Mouse (Mus musculus) limb, embryonic 12.5 days (tissue): ENCODE results near the gene Tcte1. TPM values are rescaled to one million over a fixed set of nuclear protein-coding genes. Genes with fewer than 3 reads are reported as not detected.

Source experiments
- ATAC-seq: fragments of 200-750 bp; cut with Nextera tagmentation; 2 replicates; pipeline ENCODE4 v1.8.0; 2017; ENCODE audit warnings: low read depth, moderate TSS enrichment; ENCODE audit not compliant: insufficient number of reproducible peaks, insufficient read depth, low FRiP score, low TSS enrichment
- H3K27ac ChIP-seq: fragments of 300-500 bp; sonication (generic); 2 replicates; pipeline ENCODE4 v1.5.1; 2016; ENCODE audit warnings: mild to moderate bottlenecking, moderate library complexity
- H3K27me3 ChIP-seq: fragments of 300-500 bp; sonication (generic); 2 replicates; pipeline ENCODE4 v1.6.1; 2016; ENCODE audit warnings: mild to moderate bottlenecking, moderate library complexity
- H3K36me3 ChIP-seq: fragments of 300-500 bp; sonication (generic); 2 replicates; pipeline ENCODE4 v1.6.1; 2016; ENCODE audit warnings: mild to moderate bottlenecking, moderate library complexity
- H3K4me1 ChIP-seq: fragments of 300-500 bp; sonication (generic); replicated peaks from 2 replicates; pipeline ENCODE4 v1.6.1; 2016
- H3K4me2 ChIP-seq: fragments of 300-500 bp; sonication (generic); 2 replicates; pipeline ENCODE4 v1.6.1; 2016; ENCODE audit warnings: mild to moderate bottlenecking, moderate library complexity
- H3K4me3 ChIP-seq: fragments of 300-500 bp; sonication (generic); replicated peaks from 2 replicates; pipeline ENCODE4 v1.5.1; 2016; ENCODE audit warnings: mild to moderate bottlenecking
- H3K9ac ChIP-seq: fragments of 300-500 bp; sonication (generic); replicated peaks from 2 replicates; pipeline ENCODE4 v1.6.1; 2016; ENCODE audit warnings: mild to moderate bottlenecking, moderate library complexity
- H3K9me3 ChIP-seq: fragments of 300-500 bp; sonication (generic); 2 replicates; pipeline ENCODE4 v1.6.1; 2016; ENCODE audit warnings: mild to moderate bottlenecking, moderate library complexity
- WGBS: fragments of 180-500 bp; shearing (Covaris S2); methylation state at CpG from one replicate; pipeline ENCODE4 v1.1.7; 2016; 5-methylcytosine and 5-hydroxymethylcytosine counted together
- polyA plus RNA-seq: library from polyadenylated mRNA; unstranded; fragments of >200 nt; fragmentation: Nextera tagmentation; extraction: Ambion mirVana; gene quantifications from 2 replicates; pipeline ENCODE4 v1.2.1, GENCODE M21; 2016

Tcte1 gene
- polyA plus RNA-seq, 1 experiment from 2014 or later: 1.3 TPM

DNA sequence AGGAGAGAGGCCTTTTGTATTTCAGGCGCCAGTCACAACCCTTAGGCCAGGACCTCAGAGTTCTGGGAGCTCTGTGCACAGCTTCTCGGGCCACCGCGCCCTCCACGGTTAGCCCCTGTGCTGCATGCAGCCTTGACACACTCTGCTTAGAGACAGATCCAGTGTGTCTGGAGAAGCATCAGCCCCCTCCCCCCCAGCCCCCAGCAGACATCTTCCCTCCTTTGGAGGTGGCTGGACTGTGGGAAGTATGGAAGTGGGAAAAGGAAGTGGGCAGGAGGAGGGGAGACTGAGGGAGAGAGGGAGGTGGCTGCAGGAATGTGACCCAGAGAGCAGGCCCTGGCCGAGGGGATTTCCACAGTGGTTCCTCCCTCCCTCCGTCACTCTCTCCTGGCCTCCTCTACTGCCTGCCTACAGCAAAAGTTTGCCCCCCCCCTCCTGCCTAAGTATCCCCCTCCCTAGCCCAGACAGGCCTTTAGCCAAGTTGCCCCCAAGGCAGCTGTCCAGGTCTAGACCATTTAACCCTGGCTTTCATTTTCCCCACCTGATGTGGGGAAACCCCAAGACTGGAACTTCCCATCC lies 34.1 kb downstream of the Tcte1 start:
- Histone ChIP-seq H3K4me1 (peaks cover 26% of the 10 kb centered on the region), H3K27ac (no peak overlapping the region)

DNA sequence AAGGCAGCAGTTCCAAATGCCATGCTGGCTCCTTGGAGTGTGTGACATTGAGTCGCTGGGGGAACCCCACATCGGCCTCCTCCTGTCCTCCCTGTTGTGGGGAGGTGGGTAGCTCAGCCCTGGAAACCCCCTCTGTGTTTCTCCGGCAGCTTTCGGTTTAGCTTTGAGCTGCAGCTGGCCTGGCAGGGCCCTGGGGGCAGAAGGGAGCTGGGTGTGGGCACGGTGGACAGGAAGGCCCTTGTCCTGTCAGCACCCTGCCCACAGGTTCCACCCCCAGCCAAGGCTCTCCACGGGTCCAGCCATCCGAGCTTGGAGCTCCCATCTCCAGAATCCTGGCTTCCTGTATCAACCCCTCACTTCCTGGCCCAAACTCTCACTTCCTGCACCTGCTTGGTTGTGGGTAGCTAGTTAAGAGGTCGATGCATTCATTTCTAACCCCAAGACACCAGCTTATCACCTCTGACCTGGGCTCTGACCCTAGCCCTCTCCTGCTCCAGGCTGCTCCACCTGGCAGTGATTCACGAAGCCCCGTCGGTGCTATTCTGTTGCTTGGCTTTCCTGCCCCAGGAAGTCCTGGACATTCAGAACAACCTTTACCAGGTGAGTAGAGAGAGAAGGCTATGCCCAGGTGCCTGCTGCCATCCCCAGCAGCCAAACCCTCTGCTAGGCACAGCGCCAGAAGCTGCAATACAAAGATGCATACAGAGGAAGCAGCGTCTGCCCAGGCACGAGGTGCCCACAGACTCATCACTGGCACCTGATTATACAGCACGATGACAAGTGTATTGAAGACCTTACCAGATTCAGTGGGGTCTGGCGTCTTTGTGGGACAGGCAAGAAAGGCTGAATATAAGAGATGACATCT lies 35.0 kb downstream of the Tcte1 start:
- Histone ChIP-seq H3K4me1 (peaks cover 26% of the 10 kb centered on the region), H3K27me3 (peaks cover 32% of the 10 kb centered on the region), H3K4me3 (no peak overlapping the region), H3K9me3 (no peaks in the 10 kb centered on the region), H3K36me3 (0 out of 2 replicates have a peak, but pooled peaks cover 6% of the 10 kb centered on the region), H3K4me2 (0 out of 2 replicates have a peak overlapping the region, but pooled peaks have one; percentile 94), H3K27ac (no peak overlapping the region), H3K9ac (peak overlapping the region; percentile 34; the same call in 1 of the 2 replicates)
- ATAC-seq: no peak
- WGBS: 71% methylated on average over 16 of the region's 16 CpGs

More for the DNA sequence above, 34.1 kb downstream of the Tcte1 start:
- Histone ChIP-seq H3K27me3 (peaks cover 32% of the 10 kb centered on the region), H3K4me2 (peak overlapping the region; percentile 94), H3K4me3 (no peak overlapping the region), H3K36me3 (0 out of 2 replicates have a peak, but pooled peaks cover 6% of the 10 kb centered on the region), H3K9ac (peak overlapping the region; percentile 34; the same call in 1 of the 2 replicates), H3K9me3 (no peaks in the 10 kb centered on the region)
- 72% methylated on average over 7 of the region's 7 CpGs for WGBS
- no peak for ATAC-seq

DNA sequence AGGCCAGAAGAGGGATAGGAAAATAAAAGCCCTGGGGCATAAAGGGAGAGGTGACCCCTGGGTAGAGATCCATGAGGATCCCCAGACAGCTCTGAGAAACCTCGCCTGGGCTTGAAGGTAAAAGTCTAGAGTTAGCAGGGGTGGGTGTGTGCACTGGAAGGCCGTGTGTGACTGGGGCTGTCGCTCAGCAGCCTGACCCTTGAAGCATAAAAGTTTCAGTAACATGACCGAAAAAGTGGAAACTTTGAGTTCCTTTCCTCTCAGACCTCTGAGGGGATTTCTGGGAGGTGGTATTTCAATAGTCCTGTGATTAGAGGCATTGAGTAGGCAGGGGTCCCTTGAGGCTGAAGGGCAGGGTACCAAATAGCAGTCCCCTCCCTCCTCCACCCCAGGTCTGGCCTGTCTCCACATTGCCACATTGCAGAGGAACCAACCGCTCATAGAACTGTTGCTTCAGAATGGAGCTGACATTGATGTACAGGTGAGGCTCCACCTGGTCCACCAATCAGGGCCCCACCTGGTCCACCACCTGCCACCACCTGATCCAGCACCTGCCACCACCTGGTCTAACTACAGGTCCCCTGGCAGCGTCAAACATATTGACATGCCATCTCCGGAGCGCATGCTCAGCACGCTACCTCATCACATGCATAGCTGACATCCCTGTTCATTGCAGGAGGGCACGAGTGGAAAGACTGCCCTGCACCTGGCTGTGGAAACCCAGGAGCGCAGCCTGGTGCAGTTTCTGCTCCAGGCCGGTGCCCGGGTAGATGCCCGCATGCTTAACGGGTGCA lies 36.7 kb downstream of the Tcte1 start:
- Histone ChIP-seq H3K27ac (no peak overlapping the region), H3K4me1 (peaks cover 32% of the 10 kb centered on the region), H3K9me3 (no peaks in the 10 kb centered on the region), H3K27me3 (peaks cover 25% of the 10 kb centered on the region), H3K4me2 (no peak overlapping the region), H3K36me3 (peaks cover 7% of the 10 kb centered on the region; the same call in 1 of the 2 replicates), H3K4me3 (no peak overlapping the region), H3K9ac (no peak overlapping the region)
- ATAC-seq: no peak
- 86% methylated on average over 15 of the region's 15 CpGs for WGBS

DNA sequence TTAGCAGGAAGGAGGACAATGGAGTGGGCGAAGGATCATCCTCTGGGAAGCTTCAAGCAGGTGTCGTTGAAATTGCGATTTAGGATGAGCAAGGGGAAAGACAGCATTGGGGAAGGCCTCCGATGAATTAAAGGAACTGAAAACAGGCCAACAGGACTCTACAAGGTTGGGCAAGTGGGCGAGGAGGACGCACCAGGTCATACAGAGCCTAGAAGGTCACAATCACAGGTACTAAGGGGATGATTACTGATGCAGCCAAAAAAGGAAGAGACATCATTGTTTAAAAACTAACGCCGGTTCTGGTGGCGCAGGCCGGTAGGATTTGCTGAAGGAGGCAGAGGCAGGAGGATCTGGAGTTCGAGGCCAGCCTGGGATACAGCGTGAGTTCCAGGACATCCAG lies 40.0 kb downstream of the Tcte1 start:
- Histone ChIP-seq H3K4me1 (peaks cover 16% of the 10 kb centered on the region), H3K36me3 (peaks cover 40% of the 10 kb centered on the region), H3K9me3 (no peaks in the 10 kb centered on the region), H3K27ac (no peak overlapping the region), H3K27me3 (peaks cover under 1% of the 10 kb centered on the region; the same call in 1 of the 2 replicates), H3K9ac (no peak overlapping the region), H3K4me3 (no peak overlapping the region), H3K4me2 (peak overlapping the region; percentile 97)
- 77% methylated on average over 12 of the region's 12 CpGs for WGBS
- ATAC-seq: no peak

DNA sequence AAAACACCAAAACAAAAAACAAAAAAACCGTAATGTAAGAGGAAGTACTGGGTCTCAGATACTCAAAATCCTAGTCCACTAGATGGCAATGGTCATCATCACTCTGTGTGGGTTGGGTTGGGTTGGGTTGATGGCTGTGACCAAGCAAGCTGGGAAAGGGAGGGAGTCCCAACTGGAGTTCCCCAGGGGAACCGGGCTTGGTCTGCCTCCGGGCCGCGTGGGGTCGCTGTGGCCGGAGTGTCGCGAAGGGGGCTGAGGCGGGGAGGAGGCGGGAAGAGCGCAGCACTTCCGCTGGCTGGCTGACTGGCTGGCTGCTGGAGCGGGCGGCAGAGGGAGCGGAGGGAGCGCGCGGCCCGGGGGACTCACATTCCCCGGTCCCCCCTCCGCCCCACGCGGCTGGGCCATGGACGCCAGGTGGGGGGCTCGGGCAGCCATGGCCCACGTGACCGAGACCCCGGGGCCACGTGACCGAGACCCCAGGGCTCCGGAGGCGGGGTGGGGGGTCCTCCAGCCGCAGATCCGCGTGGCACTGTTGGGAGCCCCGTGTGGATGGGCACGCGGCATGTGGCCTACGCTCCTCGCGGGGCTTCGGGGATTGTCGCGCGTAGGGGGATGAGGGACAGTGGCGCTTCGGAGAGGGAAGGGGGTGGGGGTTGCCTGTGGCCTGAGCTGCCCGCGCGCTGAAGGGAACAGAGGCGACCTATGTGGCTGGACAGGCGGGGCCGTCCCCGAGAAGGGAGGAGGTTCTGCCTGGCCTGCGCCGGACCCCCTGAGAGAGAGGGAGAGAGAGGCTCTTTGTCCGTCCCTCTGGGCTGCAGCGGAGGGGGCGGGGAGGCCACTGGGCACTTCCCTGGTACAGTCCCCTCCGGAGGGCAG lies 40.7 kb downstream of the Tcte1 start, which contains the start of gene Slc35b2:
TSS of gene Slc35b2 (plus strand) at position 220 of the 876 bp plus-strand sequence.
- Histone ChIP-seq H3K9me3 (no peaks in the 10 kb centered on the region), H3K27ac (peak within 1 kb of the TSS; percentile 88), H3K36me3 (peaks cover 47% of the 10 kb centered on the region), H3K4me2 (peak within 1 kb of the TSS; percentile 97), H3K9ac (peak within 1 kb of the TSS; percentile 87), H3K4me3 (peak within 1 kb of the TSS; percentile 84), H3K27me3 (no peaks in the 10 kb centered on the region), H3K4me1 (peaks cover 18% of the 10 kb centered on the region)
- peak; percentile 84 for ATAC-seq
- 1% methylated on average over 61 of the region's 61 CpGs for WGBS

DNA sequence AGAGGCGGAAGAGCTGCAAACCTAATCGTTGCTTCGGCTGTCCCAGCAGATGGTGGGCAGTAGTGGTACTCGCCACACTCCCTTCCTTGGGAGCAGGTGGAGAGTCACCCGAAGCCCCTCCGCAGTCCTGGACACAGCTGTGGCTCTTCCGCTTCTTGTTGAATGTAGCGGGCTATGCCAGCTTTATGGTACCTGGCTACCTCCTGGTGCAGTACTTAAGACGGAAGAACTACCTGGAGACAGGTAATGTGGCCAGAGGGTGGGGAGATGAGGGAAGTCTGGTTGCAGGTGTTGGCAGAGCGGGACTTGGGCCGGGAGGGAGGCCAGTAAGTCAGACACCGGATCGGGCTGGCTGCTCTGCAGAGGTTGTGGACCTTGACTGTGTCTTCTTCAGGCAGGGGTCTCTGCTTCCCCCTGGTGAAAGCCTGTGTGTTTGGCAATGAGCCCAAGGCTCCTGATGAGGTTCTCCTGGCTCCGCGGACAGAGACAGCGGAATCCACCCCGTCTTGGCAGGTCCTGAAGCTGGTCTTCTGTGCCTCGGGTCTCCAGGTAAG lies 41.4 kb downstream of the Tcte1 start:
- 12% methylated on average over 18 of the region's 18 CpGs for WGBS

DNA sequence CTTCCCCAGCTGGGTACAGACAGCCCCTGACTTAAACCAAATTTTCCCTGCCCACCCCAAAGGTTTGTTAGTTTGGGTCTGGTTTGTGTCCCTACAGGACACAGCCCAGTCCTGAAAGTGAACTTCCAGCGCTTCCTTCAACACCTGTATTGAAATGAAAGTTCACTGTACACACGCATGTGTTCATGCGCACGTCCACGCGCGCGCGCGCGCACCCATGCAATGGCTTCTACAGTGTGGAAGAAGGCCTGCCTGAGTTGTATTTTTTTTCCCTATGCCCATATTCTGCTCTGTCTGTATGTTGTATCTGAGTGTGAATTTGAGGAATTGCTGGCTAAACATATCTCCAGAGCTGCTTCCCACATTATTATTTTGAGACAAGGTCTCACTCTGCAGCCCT lies 41.9 kb downstream of the Tcte1 start:
- 95% methylated on average over 11 of the region's 11 CpGs for WGBS

More for the DNA sequence above, 41.4 kb downstream of the Tcte1 start:
- no peaks in the 10 kb centered on the region for H3K27me3 ChIP-seq
- ATAC-seq: no peak
- H3K27ac ChIP-seq: peak overlapping the region; percentile 88
- H3K9me3 ChIP-seq: no peaks in the 10 kb centered on the region
- peak overlapping the region; percentile 87 for H3K9ac ChIP-seq
- H3K36me3 ChIP-seq: peaks cover 54% of the 10 kb centered on the region
- peak overlapping the region; percentile 84 for H3K4me3 ChIP-seq
- peaks cover 18% of the 10 kb centered on the region for H3K4me1 ChIP-seq
- peak overlapping the region; percentile 97 for H3K4me2 ChIP-seq

DNA sequence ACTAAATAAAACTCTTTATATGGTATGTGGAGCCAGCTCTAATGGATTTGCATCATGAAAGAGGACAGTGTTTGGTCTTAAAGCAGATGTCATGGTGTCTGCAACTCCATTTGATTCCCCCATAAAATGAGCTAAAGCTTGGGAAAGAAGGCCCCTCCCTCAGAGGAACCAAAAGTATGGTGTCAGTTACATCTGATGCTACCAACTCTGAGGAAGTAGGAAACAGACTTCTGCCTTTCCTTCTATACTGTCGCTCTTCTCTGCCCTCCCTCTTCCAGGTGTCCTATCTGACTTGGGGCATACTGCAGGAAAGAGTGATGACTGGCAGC lies 42.8 kb downstream of the Tcte1 start:
- Histone ChIP-seq H3K9me3 (no peaks in the 10 kb centered on the region), H3K4me3 (no peak overlapping the region), H3K27me3 (no peaks in the 10 kb centered on the region), H3K36me3 (peaks cover 62% of the 10 kb centered on the region), H3K4me2 (no peak overlapping the region), H3K9ac (no peak overlapping the region), H3K4me1 (peaks cover 26% of the 10 kb centered on the region), H3K27ac (0 out of 2 replicates have a peak overlapping the region, but pooled peaks have one; percentile 5)
- 81% methylated on average over 1 of the region's 1 CpGs for WGBS
- no peak for ATAC-seq

More for the DNA sequence above, 41.9 kb downstream of the Tcte1 start:
- no peaks in the 10 kb centered on the region for H3K27me3 ChIP-seq
- H3K36me3 ChIP-seq: peaks cover 57% of the 10 kb centered on the region
- ATAC-seq: no peak
- H3K9me3 ChIP-seq: no peaks in the 10 kb centered on the region
- H3K27ac ChIP-seq: peak overlapping the region; percentile 88
- peaks cover 22% of the 10 kb centered on the region for H3K4me1 ChIP-seq
- peak overlapping the region; percentile 87 for H3K9ac ChIP-seq
- peak overlapping the region; percentile 84 for H3K4me3 ChIP-seq
- peak overlapping the region; percentile 97 for H3K4me2 ChIP-seq

DNA sequence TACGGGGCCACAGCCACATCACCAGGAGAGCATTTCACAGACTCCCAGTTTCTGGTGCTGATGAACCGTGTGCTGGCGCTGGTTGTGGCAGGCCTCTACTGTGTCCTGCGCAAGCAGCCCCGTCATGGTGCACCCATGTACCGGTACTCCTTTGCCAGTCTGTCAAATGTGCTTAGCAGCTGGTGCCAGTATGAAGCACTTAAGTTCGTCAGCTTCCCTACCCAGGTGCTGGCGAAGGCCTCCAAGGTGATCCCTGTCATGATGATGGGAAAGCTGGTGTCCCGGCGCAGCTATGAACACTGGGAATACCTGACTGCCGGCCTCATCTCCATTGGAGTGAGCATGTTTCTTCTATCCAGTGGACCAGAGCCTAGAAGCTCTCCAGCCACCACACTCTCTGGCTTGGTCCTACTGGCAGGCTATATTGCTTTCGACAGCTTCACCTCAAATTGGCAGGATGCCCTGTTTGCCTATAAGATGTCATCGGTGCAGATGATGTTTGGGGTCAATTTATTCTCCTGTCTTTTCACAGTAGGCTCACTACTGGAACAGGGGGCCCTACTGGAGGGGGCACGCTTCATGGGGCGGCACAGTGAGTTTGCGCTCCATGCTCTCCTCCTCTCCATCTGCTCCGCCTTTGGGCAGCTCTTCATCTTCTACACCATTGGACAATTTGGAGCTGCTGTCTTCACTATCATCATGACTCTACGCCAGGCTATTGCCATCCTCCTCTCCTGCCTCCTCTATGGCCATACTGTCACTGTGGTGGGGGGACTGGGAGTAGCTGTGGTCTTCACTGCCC lies 43.3 kb downstream of the Tcte1 start:
- no peak for ATAC-seq

More for the DNA sequence above, 43.3 kb downstream of the Tcte1 start:
- peaks cover 67% of the 10 kb centered on the region for H3K36me3 ChIP-seq
- no peak overlapping the region for H3K4me3 ChIP-seq
- H3K9me3 ChIP-seq: no peaks in the 10 kb centered on the region
- no peak overlapping the region for H3K4me2 ChIP-seq
- H3K4me1 ChIP-seq: peaks cover 32% of the 10 kb centered on the region
- WGBS: 68% methylated on average over 18 of the region's 18 CpGs
- peak overlapping the region; percentile 42; the same call in 1 of the 2 replicates for H3K27ac ChIP-seq
- no peak overlapping the region for H3K9ac ChIP-seq
- H3K27me3 ChIP-seq: no peaks in the 10 kb centered on the region
